Mouse (Mus musculus): ENCODE results near the gene Glg1.

The Glg1 gene

DNA sequence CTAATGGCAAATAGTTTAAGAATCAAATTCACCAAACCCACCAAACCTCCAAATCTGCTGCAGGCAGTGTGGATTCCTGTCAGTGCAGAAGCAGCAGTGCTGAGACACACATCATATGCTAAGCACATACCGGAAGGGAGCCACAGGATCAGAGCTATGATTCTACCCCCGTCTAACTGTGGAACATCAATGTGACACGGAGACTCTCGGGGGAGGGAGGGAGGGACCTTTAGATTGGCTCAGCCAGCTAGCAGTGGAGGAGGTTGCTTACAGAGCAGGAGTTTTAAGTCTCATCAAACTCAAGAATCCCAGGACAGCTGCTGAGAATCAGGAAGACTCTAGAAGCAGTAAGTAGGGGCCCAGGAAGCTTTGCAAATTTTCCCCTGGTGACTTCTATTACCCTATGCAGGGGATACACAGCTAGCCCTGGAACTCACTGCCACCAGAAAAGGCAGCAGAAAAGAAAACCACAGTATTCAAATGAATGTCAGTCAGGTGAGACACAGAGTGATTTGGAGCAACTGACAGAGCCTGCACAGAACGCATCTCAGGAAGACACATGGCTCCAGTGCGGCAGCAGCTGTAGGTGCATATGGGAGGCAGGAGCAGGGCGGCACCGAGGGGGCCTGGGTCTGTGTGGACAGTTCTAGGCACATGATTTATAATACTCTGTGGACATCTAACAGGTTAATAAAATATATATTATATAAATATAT lies 103.1 kb downstream of the Glg1 start:
- no peak for DNase-seq (ENCODE audit: low spot score in 2 of 2)

DNA sequence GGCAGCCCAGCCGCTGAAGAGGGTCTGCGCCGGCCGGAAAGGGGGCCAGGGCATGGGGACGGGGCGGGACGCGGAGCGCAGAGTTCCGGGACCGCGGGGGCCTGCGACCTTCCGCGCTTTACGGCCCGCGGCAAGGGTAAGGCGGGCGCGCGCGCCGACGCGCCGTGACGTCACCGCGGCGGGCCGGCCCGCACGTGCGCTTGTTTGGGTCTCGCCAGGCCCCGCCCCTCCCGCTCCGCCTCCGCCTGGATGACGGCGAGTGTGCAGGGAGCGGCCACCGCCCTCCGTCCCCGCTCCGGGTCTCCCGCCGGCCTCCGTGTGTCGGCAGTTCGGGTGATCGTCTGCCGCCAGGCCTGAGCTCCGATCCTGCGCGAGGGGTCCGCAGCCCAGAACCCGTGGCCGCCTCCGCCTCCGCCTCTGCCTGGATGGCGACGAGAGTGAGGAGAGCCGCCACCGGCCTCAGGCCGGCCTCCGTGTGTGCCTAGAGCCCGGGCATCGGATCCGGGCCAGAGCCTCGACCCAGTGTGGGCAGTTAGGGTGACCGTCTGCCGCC lies 113.5 kb downstream of the Glg1 start:
- DNase-seq (ENCODE audit: low spot score in 2 of 2), result peak; percentile 85 to 89

DNA sequence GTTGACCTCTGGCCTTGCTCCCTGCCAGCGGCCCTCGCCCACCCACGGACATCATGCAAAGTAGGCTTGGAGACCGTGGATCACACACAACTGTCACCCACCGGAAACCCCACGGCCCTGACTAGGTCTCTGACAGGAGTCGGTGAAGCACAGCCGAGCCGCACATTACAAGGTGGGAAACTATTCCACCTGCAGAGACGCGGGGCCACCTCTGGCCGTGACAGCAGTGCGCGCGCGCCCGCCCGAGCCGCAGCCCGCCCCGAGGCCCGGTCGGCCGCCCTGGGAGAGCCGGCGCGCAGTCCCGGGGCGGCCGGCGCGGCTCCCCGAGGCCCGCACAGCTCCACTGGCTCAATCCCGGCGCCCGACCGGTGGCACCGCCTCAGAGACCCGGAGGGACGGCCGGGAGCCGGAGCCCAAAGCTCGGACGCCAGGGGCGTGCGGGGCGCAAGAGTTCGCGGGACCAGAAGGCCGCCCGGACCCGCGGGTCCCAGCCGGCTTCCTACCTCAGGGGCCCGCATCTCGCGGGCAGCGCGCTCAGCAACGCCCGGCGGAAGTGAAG lies 114.0 kb downstream of the Glg1 start:
- DNase-seq (ENCODE audit: low spot score in 2 of 2), result peak; percentile 17 to 37

DNA sequence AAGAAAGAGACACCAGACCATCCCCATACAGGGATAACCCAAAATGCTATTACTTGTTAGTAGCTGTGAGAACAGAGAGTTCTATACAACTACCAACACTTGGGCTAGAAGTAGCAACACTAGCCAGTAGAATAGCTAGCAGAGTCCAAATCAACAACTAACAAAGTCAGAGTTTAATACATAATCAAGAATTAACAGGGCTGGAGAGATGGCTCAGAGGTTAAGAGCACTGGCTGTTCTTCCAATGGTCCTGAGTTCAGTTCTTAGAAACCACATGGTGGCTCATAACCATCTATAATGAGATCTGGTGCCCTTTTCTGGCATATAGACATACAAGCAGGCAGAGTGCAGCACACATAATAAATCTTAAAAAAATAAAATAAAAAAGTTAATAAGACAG lies 116.5 kb downstream of the Glg1 start:
- no peak for DNase-seq (ENCODE audit: low spot score in 2 of 2)

DNA sequence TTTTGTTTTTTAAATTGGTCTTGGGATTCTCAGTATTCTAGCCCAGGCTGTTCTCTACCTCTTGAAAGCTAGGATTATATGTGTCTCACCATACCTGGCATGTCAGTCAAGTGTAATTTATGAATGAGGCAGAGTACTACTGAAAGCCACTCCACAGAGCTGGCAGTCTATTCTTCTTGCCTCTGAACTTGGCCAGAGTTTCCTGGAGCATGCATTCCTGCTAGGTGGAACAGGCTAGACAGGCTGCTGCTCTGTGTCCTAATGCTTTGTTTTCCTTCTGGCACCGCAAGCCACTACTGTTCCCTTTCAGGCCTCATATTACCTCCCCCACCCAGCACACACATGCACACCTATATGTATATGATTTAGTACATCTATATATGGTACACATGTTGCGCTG lies 128.3 kb downstream of the Glg1 start:
- no peak for DNase-seq (ENCODE audit: low spot score in 2 of 2)

DNA sequence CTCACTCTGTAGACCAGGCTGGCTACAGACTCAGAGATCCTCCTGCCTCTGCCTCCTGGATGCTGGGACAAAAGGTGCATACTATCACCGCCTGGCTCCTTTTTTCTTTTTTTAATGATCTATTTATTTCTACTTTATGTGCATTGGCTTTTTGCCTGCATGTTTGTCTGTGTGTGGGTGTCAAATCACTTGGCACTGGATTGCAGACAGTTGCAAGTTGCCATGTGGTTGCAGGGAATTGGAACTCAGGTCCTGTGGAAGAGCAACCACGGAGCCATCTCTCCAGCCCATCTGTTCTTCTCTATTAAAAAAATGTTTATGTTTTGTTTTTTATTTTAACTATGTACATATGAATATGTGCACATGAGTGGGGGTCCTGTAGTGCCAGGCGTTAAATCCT lies 139.5 kb downstream of the Glg1 start:
- DNase-seq (ENCODE audit: low spot score in 2 of 2), result no peak

DNA sequence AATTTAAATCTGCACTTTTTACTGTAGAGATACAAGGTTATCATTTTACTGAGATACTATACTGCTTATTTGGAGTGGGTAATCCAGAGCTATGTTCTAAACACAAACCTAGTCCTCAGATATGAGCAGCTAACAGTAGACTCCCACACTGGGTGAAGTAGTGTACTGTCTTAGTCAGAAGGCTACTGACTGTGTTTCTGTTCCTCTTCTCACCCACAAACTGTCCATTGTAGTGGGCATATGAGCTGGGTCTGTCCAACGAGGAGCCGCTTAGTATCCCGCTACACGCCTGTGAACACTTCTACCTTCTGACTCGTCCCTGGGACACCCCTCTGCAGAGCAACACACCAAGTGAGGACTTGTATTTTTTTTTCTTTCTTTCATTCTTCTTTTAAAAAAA lies 144.1 kb downstream of the Glg1 start:
- DNase-seq (ENCODE audit: low spot score in 2 of 2), result no peak
